Mouse (Mus musculus) CH12.LX (cell line): ENCODE results near the gene Rab6a.

ENCODE experiments used
- BHLHE40 ChIP-seq: IDR thresholded peaks from 2 replicates; pipeline ENCODE4 v1.6.1; 2011; ENCODE audit warnings: mild to moderate bottlenecking, low read depth, low read length, improper control_type of control experiment
- CHD2 ChIP-seq: IDR thresholded peaks from 2 replicates; pipeline ENCODE4 v1.6.1; 2011; ENCODE audit warnings: low read length, improper control_type of control experiment
- CTCF ChIP-seq, 2 experiments: IDR thresholded peaks in 1 of 2; conservative IDR thresholded peaks in 1 of 2; 2 replicates each; pipeline ENCODE4 v1.5.1; 2011 to 2012; ENCODE audit warnings: low read depth in 2 of 2, low read length in 2 of 2, improper control_type of control experiment in 1 of 2, inconsistent platforms in 1 of 2, mild to moderate bottlenecking in 1 of 2, moderate library complexity in 1 of 2
- E2F4 ChIP-seq: IDR thresholded peaks from 2 replicates; pipeline ENCODE4 v1.6.1; 2011; ENCODE audit warnings: low read depth, low read length, improper control_type of control experiment; ENCODE audit not compliant: insufficient replicate concordance
- EP300 ChIP-seq: IDR thresholded peaks from 2 replicates; pipeline ENCODE4 v1.6.1; 2011; ENCODE audit warnings: low read length, improper control_type of control experiment
- MAX ChIP-seq: IDR thresholded peaks from 2 replicates; pipeline ENCODE4 v1.6.1; 2011; ENCODE audit warnings: low read length, improper control_type of control experiment
- POLR2A ChIP-seq: IDR thresholded peaks from 2 replicates; pipeline ENCODE4 v1.6.1; 2011; ENCODE audit warnings: low read depth, mild to moderate bottlenecking, improper control_type of control experiment, low read length
- SIN3A ChIP-seq: IDR thresholded peaks from 2 replicates; pipeline ENCODE4 v1.6.1; 2012; ENCODE audit warnings: low read length, improper control_type of control experiment, inconsistent platforms
- TBP ChIP-seq: conservative IDR thresholded peaks from 2 replicates; pipeline ENCODE4 v1.6.1; 2011; ENCODE audit warnings: low read depth, low read length, improper control_type of control experiment
- TCF12 ChIP-seq: IDR thresholded peaks from 2 replicates; pipeline ENCODE4 v1.6.1; 2014; ENCODE audit warnings: low read depth, mild to moderate bottlenecking, inconsistent platforms, low read length, improper control_type of control experiment
- USF1 ChIP-seq: IDR thresholded peaks from 2 replicates; pipeline ENCODE4 v1.6.1; 2014; ENCODE audit warnings: low read depth, mild to moderate bottlenecking, inconsistent platforms, low read length, improper control_type of control experiment
- USF2 ChIP-seq: conservative IDR thresholded peaks from 2 replicates; pipeline ENCODE4 v1.6.1; 2011; ENCODE audit warnings: low read depth, low read length, improper control_type of control experiment
- ZC3H11A ChIP-seq: IDR thresholded peaks from 2 replicates; pipeline ENCODE4 v1.6.1; 2012; ENCODE audit warnings: low read depth, mild to moderate bottlenecking, inconsistent platforms, low read length, improper control_type of control experiment
- ZKSCAN1 ChIP-seq: IDR thresholded peaks from 2 replicates; pipeline ENCODE4 v1.6.1; 2012; ENCODE audit warnings: low read depth, inconsistent platforms, low read length, improper control_type of control experiment, borderline replicate concordance

GRCm38 (mm10) chr7:100642413-100642812 lies 35.2 kb downstream of the Rab6a start:
- TF ChIP-seq E2F4 (no peak), CTCF (conservative IDR thresholded peaks at IDR 0.05 in 1 of 2, IDR thresholded peaks at IDR 0.05 in 1 of 2; ENCODE audit: low read depth in 2 of 2, low read length in 2 of 2) (no peak), USF2 (no peak), CHD2 (no peak), POLR2A (no peak), EP300 (no peak), MAX (no peak), ZC3H11A (no peak), USF1 (no peak), SIN3A (no peak), ZKSCAN1 (no peak), TBP (no peak), TCF12 (no peak), BHLHE40 (no peak)
